Mouse (Mus musculus) adrenal gland, adult 2 months (tissue): Measurements from ENCODE around the gene Spats1. TPM values are rescaled to one million over a fixed set of nuclear protein-coding genes. Genes with fewer than 3 reads are reported as not detected.
"Not testable (repeated sequence)": the region's sequence is repeated elsewhere in the genome, so short reads cannot be mapped to it uniquely, and the experiment has no call there.

Source experiments
- DNase-seq: peaks from one replicate; pipeline ENCODE4 v3.0.0; 2021
- polyA plus RNA-seq: library from polyadenylated mRNA; depleted of rRNA; stranded (reverse); fragments of >200 nt; gene quantifications from 2 replicates; pipeline ENCODE4 v1.2.3, GENCODE M21; 2012; rRNA removed
- total RNA-seq, 2 experiments: library from RNA; stranded (reverse); gene quantifications; 2 replicates each; pipeline ENCODE4 v1.2.3; 2021

Spats1 gene
- total and polyA plus RNA-seq, 3 experiments = 0.08 TPM; not detected in 2

DNA sequence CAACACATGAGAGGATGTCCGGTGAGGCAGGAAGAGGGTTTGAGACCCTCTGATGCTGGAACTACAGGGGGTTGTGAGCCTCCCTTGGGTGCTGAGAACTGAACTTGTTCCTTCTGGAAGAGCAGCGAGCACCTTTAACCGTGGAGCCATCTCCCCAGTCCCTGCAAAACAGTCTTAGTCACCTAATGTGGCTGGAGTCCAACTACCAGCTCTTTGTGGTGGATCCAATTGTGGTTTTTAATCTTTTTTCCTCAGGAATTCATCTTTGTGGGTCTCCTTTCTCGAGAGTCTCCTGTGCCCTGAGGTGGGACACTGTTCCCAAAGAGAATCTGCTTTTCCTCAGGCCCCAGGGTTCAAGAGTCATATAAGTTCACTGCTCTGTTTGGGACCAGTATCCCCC, 29.3 kb downstream of the Spats1 start:
- no peak for DNase-seq

DNA sequence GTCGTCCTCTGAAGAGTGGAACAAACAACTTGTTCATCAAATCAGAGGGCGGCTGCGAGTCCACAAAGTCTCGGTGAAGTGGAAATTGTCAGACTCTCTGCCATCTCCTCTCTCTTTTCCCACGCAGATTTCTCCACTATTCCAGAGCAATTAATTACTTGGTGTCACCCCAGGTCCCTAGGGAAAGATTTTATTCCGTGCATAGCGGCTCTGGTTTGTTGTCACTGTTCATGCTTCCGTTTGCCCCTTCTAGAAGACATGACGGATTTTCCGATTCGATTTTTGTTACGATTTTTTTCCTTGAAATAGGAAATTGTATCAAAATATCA, 41.0 kb downstream of the Spats1 start:
- no peak for DNase-seq

DNA sequence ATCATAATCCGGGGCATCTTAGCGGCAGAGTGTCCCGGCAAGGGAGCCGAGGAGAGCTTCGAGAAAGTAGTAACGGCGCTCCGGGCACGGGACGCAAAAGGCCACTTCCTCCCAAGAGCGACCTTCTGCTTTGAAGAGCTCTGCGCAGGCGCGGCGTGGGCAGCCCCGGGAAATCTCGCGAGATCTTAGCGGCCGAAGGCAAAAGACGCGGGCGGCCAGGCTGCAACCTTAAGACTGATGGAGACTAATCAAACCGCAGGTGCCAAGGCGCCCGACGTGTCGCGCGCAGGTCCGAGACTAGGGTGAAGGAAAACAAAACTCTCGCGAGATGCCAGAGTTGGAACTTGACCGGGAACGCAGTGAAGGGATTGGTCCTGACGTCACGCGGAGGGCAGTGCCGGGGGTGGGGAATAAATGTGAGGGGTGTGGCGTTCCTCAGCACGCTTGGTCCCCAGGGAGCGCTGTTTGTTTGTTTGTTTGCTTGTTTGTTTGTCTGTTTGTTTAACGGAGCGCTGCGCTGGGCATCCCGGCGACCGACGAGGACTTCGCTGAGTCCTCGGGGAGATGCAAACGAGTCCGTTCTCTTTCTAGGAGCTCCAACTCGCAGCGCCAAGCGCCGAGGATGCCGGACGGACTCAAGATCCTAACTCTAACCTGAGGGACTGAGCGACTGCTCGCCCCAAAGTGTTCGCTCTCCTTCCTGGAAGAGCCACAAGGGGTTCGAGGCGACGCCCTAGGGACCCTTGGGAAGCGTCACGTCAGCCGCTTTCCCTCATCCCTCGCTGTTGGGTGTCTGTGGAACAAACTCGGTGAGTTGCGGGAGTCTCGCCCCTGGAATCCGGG, 41.6 kb downstream of the Spats1 start, which contains the start of gene Cdc5l:
Gene Cdc5l, minus strand, starts transcription at position 319 of the 843 bp plus-strand sequence.
- DNase-seq = peak; percentile 97

DNA sequence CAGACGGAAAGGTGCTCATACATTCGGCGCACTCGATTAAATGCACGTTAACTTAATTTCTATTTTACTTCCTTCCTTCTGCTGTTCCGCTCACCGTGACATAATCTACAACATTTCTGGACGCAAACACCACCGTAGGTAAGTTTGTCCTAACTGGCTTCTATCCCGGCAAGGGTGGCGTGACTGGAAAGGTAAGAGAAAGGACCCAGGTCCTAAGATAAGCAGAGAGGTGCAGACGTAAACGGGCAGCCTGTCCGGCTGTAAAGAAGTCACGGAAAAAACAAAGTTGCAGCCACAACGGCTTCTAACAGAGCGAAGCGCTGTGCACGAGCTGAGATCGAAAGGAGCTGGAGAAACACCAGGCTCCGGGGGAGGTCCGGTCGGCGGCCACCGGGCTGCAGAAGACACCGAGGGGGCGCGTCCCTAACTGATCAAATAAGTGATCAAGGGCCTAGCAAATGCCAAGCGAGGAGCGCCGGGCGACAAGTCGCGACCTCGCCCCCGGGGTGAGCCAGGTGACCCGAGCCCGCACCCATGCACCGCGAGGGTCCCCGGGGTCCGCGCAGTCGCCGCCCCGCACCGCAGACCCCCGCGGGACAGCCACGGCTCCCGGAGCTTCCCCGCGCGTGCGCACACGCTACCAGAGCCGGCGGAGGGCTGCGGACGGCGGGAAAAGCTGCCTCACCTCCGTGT, 42.4 kb downstream of the Spats1 start:
- DNase-seq = no peak

DNA sequence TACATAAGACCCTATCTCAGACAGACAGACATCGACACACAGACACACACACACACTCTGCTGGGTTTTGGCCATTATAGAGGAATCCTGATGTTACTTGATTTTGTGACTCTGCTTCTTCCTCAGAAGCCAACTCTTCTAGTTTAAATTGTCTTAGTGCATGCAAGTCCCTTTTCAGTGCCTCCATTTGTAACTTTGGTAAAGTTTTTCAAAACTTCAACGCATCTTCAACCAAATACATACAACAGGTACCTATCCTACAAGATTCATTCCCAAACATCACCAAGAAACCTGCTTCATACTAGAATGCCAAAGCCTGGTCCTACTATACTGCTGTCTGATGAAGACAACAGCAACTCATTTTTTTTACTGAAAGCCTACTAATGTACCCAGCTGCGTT, 43.2 kb downstream of the Spats1 start:
- DNase-seq = no peak

DNA sequence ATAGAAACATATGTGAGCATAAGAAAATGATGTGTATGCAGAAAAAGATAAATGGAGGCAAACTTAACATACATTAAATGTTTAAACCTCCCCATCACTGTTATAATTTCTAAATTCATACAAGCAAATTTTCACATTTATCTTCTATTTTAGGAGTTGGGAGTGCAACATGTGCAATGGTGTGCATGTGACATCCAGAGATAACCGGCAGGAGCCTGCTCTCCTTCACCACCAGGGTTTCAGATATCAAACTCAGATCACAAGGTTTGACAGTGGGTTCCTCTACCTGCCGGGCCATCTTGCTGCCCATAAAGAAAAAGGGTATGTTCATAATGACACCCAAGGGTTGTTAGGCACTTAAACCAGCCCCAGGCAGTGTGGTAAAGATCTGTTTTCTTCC, 57.8 kb downstream of the Spats1 start:
- DNase-seq = no peak

DNA sequence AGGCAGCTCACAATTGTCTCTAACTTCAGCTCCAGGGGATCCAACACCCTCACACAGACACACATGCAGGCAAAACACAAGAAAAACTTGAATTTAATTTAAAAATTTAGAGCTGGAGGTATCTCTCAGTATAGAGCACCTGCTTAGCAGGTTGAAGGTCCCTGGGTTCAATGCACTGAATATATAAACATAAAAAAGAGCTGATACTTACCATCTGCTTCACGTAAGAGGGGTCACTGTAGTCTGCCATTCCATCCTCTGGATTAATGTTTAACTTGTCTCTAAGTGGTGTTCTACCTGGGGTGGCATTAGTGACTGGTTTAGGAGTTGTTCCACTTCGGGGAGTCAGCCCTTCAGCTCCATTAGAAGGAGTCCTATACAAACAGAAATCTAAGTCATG, 63.6 kb downstream of the Spats1 start:
- DNase-seq = not testable (repeated sequence)

DNA sequence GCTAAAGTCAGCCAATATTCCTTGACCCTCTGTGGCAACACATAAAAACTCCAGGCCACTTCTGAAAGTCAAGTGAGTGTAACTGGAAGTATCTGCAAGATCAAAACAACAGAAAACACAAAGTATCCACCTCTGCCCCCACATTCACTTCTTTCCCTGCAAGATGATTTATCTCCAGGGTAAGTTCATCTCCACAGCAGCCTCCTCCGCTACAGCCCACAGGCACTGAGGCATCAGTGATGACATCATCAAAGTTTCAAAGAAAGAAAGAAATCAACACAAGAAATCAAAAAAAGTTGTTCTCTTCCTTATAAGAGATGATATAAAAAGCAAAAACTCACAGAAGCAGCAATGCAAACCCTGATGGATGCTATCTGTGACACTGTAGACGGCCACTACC, 66.5 kb downstream of the Spats1 start:
- DNase-seq = no peak

DNA sequence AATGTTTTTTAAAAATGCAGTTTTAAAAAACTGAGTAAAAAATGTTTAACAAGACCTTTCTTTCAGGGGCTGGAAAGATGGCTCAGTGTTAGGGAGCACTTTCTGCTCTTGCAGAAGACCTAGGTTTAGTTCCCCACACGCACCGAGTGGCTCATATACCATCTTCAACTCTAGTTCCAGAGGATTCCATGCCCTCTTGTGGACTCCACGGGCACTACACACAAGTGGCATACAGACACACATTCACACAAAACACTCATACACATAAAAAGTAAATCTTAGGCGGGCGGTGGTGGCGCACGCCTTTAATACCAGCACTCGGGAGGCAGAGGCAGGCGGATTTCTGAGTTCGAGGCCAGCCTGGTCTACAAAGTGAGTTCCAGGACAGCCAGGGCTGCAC, 68.9 kb downstream of the Spats1 start:
- DNase-seq = no peak

DNA sequence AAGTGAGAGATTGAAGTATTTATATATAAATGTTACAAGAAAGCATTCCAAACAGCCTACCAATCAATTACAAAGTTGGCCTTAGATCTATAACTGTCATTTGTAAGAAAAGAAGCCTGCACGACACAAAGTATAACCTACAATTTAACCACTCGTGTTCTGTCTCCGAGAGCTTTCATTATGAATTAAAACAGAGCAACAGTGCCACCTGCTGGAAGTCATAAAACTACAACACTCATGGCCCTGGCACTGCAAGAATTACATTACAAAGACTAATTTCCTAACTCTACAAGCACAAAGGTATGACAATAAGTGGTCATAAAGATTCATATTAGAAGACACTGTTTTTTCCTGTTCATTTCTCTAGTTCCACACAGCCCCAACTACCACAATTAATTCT, 72.0 kb downstream of the Spats1 start:
- peak; percentile 11 for DNase-seq

DNA sequence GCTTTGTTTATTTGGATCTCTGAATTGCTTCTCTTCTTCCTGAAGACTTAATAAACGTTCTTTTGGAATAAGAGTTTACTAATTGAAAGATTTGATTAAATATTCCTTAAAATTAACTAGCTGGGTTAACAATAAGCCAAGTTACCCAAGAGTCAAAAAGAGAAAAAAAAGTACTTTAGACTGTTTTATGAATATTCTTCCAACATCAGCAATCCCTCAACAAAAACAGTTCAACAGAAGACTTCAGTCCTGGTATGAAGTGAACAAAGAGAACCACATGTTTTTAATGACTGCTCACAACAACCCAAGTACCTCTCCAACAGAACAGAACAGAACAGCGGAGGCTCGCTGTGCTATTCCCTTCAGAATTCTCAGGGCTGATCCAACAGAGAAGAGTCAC, 72.6 kb downstream of the Spats1 start:
- no peak for DNase-seq

DNA sequence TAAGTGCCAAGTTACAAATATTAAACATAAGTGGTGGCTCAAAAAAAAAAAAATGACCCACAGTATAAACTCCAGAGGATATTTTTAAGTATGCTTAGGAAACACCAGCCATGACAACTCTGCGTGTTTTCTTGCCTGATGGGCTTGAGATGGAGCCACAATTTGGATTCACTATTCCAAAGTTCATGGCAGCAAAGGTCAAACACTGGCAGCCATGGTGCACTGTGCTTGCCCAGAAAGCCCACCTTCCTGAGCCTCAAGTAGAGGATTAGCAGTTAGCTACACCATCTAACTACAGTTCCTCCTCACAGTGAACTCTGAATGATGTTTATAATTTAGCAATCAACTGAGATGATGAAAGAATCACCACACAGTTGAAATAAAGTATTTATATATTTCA, 73.1 kb downstream of the Spats1 start:
- DNase-seq = no peak

DNA sequence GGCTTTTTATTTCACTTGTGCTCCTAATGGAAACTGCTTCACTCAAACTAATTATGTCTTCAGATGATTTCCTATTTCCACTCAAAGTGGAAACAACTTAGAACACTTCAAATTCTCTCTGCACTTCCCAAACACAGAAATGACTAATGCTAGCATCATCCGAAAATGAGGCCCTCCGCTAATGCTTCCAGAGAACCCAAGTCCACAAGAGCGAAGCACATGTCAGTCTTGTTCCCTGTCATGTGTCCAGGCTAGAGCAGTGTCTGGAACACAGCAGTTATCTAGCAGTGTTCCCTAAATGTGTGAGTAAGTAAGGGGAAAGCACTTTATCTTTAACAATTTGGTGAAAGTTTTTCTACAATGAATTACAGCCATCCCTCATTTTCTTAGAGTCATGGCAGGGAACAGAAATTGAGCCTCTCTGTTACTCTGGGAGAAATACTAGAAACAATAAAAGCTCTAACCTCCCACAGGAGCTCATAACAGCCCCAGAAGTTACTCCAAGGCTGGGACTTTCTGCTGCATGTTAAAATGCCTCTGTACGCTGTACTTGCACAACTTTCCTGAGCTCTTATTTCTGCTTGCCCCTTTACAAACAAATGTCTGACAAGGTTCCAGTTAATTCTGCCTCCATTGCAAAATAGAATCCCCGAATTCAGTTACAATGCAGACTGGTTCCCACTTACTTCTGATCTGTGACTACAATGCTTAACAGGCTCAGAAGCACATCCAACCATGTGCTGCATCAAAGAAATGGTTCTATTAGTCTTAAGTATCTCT, 73.9 kb downstream of the Spats1 start:
- DNase-seq = no peak

DNA sequence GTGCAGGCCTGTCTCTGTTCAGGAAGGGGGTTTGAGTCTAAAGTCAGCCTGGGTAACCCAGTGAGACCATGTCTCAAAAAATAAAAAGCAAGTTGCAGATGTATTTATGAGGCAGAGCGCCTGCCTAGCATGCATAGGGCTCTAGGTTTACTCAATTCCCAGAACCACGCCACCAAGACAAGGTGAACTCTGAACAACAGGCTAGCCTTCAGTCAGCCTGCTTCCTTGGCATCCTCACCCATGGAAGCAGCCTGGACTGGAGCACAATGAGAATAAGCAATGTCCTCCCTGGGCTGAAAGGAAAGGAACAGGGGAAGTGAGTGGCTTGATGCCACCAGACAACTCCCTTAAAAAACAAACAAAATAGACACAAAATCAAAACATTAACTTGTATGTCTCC, 77.2 kb downstream of the Spats1 start:
- no peak for DNase-seq

DNA sequence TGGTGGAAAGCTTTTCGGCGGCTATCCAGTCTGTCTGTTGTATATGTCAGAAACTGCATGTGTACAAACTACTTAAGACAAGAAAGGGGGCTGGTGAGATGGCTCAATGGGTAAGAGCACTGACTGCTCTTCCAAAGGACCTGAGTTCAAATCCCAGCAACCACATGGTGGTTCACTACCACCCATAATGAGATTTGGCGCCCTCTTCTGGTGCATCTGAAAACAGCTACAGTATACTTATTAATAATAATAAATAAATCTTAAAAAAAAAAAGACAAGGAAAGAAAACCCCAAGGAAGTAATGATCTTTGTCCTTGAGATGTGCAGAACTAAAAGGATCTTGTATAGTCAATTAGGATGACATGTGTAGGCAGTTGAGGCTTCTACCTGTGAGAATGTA, 77.7 kb downstream of the Spats1 start:
- DNase-seq = no peak

DNA sequence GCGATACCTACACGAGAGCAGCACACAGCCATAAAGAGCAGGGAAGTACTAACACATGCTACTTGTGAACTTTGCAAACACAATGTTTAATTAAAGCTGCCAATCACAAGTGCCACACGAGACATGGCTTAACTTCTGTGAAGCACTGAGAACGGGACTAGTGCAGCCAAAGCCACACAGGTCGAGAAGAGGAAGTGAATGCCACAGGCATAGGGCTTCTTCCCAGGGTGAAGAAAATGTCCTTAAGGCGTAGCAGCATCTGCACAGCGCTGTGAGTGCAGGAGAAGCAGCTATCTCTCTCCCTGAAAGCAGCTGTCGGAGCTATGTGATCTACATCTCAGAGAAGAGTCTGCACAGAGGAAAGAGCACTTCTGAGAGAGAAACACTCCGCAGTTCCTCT, 80.6 kb downstream of the Spats1 start:
- no peak for DNase-seq

DNA sequence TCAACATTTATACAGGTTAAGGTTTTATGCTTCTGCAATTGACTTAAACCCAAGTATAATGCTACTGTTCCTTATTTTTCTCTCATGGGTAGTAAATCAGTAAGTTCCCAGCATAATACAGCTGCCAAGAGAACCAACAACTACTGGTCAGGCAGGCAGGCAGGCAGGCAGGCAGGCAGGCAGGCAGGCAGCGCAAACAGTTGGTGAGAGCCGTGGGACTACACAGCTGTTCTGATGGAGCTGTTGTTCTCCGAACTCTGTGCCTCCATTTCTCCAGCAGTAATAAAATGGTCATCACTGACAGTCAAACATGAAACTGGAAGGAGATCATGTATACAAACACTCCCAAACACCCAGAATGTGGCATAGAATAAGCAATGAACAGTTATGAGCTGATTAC, 81.5 kb downstream of the Spats1 start:
- DNase-seq = no peak

Other genes with a start within 250 kb of the Spats1 start
- gene Cdc5l, start 41.7 kb downstream of the Spats1 start, total RNA-seq = 10 to 100 TPM; 40.8 to 49.8 TPM
- gene Cdc5l, start 41.7 kb downstream of the Spats1 start, polyA plus RNA-seq = 3.0 and 3.9 TPM in 2 replicates
- gene Aars2, start 31.4 kb upstream of the Spats1 start, total RNA-seq = 10 to 100 TPM; 13.3 to 17.6 TPM
- 22.7 and 23.3 TPM in 2 replicates for gene Aars2, start 31.4 kb upstream of the Spats1 start, polyA plus RNA-seq
- gene Tcte1, start 48.0 kb upstream of the Spats1 start, total RNA-seq = not detected
- gene Tcte1, start 48.0 kb upstream of the Spats1 start, polyA plus RNA-seq = not detected in 2 replicates
- under 1 TPM; 0.06 to 0.17 TPM for gene Tmem151b, start 74.3 kb upstream of the Spats1 start, total RNA-seq
- 0.09 and 0.74 TPM in 2 replicates for gene Tmem151b, start 74.3 kb upstream of the Spats1 start, polyA plus RNA-seq
- gene Nfkbie, start 80.3 kb upstream of the Spats1 start, total RNA-seq = 1 to 10 TPM; 3.0 to 5.6 TPM
- gene Nfkbie, start 80.3 kb upstream of the Spats1 start, polyA plus RNA-seq = 5.2 and 6.4 TPM in 2 replicates
- gene Slc35b2, start 88.5 kb upstream of the Spats1 start, total RNA-seq = 10 to 100 TPM; 43.6 to 59.7 TPM
- 167 and 198 TPM in 2 replicates for gene Slc35b2, start 88.5 kb upstream of the Spats1 start, polyA plus RNA-seq
- gene Hsp90ab1, start 97.9 kb upstream of the Spats1 start, total RNA-seq = 1,000 to 10,000 TPM; 1,973 to 2,851 TPM
- gene Hsp90ab1, start 97.9 kb upstream of the Spats1 start, polyA plus RNA-seq = 197 and 291 TPM in 2 replicates
- 100 to 1,000 TPM; 104 to 197 TPM for gene Slc29a1, start 124.2 kb upstream of the Spats1 start, total RNA-seq
- 288 and 410 TPM in 2 replicates for gene Slc29a1, start 124.2 kb upstream of the Spats1 start, polyA plus RNA-seq
- not detected for gene Mymx, start 126.7 kb upstream of the Spats1 start, total RNA-seq
- gene Mymx, start 126.7 kb upstream of the Spats1 start, polyA plus RNA-seq = 0.18 and 0.55 TPM in 2 replicates
- under 1 TPM; 0.59 to 0.95 TPM for gene Capn11, start 183.9 kb upstream of the Spats1 start, total RNA-seq
- 0.03 TPM in 1 of 2 replicates, not detected in the other for gene Capn11, start 183.9 kb upstream of the Spats1 start, polyA plus RNA-seq
- gene Mrpl14, start 210.9 kb upstream of the Spats1 start, total RNA-seq = 100 to 1,000 TPM; 126 to 132 TPM
- 223 and 257 TPM in 2 replicates for gene Mrpl14, start 210.9 kb upstream of the Spats1 start, polyA plus RNA-seq
- gene Tmem63b, start 211.5 kb upstream of the Spats1 start, total RNA-seq = 10 to 100 TPM; 37.9 to 54.8 TPM
- gene Tmem63b, start 211.5 kb upstream of the Spats1 start, polyA plus RNA-seq = 68.9 and 71.9 TPM in 2 replicates